ENCODE assay signal across 8 mouse cellular contexts in the genomic region with DNA sequence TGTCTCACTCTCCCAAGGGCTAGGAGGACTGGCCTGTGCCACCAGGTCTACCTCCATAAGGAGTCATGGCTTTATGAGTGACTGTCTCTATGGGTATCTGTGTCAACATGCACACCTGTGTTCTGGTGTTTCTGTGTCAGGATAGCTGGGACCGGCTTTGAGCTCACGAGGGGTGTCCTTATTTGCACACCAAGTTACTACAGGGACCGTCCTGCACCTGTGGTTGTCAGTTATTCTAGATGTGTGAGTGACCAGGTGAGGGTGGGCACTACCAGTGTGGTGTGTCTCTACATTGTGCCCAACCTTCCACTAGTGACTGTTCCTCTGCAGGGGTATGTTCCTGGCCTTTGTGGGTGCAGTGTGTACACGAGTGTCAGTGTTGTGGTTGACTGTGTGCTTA. TPM values are rescaled to one million over a fixed set of nuclear protein-coding genes. Genes with fewer than 3 reads are reported as not detected.
DNase-seq lines count a peak whose midpoint lies in the region; ATAC-seq lines count a peak whose summit lies in the region.

No protein-coding gene starts in this region.

- peak overlapping the region; percentile 87 for H3K27ac ChIP-seq in lung, embryonic 15.5 days
- peak overlapping the region; percentile 83; the same call in 1 of the 2 replicates for H3K27ac ChIP-seq in forebrain, embryonic 11.5 days (ENCODE audit: low read depth, low read length)
- H3K27ac ChIP-seq in limb, embryonic 10.5 days, result peak overlapping the region; percentile 100
- peak overlapping the region; percentile 97 for H3K27ac ChIP-seq in neural tube, embryonic 14.5 days (ENCODE audit: low read depth, low read length)

- peak overlapping the region; percentile 91 for H3K9ac ChIP-seq in lung, embryonic 15.5 days
- peak overlapping the region; percentile 100 for H3K9ac ChIP-seq in forebrain, embryonic 11.5 days (ENCODE audit: low read length)
- H3K9ac ChIP-seq in neural tube, embryonic 14.5 days (replicated peaks; ENCODE audit: low read depth, low read length), result peak overlapping the region; percentile 99

- ATAC-seq in lung, embryonic 15.5 days (ENCODE audit: borderline replicate concordance, extremely low read depth, low FRiP score, low TSS enrichment), result no peak
- no peak for ATAC-seq in forebrain, embryonic 11.5 days (replicated peaks; ENCODE audit: low FRiP score)
- ATAC-seq in neural tube, embryonic 14.5 days (ENCODE audit: low read depth), result no peak

- peaks cover 9% of the 10 kb centered on the region; the same call in 1 of the 2 replicates for H3K36me3 ChIP-seq in lung, embryonic 15.5 days
- no peaks in the 10 kb centered on the region for H3K36me3 ChIP-seq in forebrain, embryonic 11.5 days (ENCODE audit: control insufficient read depth, insufficient read depth, low read length)
- peaks cover 20% of the 10 kb centered on the region for H3K36me3 ChIP-seq in limb, embryonic 10.5 days
- H3K36me3 ChIP-seq in neural tube, embryonic 14.5 days (ENCODE audit: control insufficient read depth, insufficient read depth, low read length), result no peaks in the 10 kb centered on the region

- WGBS in lung, embryonic 15.5 days, result 36% methylated on average over 4 of the region's 4 CpGs
- WGBS in forebrain, embryonic 11.5 days, result 69% methylated on average over 4 of the region's 4 CpGs
- WGBS in limb, embryonic 10.5 days, result 77% methylated on average over 4 of the region's 4 CpGs
- WGBS in neural tube, embryonic 14.5 days, result 53% methylated on average over 4 of the region's 4 CpGs

- peak overlapping the region; percentile 88 for H3K4me2 ChIP-seq in lung, embryonic 15.5 days
- H3K4me2 ChIP-seq in forebrain, embryonic 11.5 days (ENCODE audit: low read depth, low read length, severe bottlenecking), result peak overlapping the region; percentile 67
- peak overlapping the region; percentile 90 for H3K4me2 ChIP-seq in neural tube, embryonic 14.5 days (ENCODE audit: low read depth, low read length)

- H3K27me3 ChIP-seq in lung, embryonic 15.5 days, result no peaks in the 10 kb centered on the region
- no peaks in the 10 kb centered on the region for H3K27me3 ChIP-seq in forebrain, embryonic 11.5 days (ENCODE audit: control insufficient read depth, insufficient read depth, low read length)
- H3K27me3 ChIP-seq in limb, embryonic 10.5 days (ENCODE audit: low read depth, poor library complexity, severe bottlenecking), result peaks cover 8% of the 10 kb centered on the region
- no peaks in the 10 kb centered on the region for H3K27me3 ChIP-seq in neural tube, embryonic 14.5 days (ENCODE audit: control insufficient read depth, insufficient read depth, low read length)

- no peaks in the 10 kb centered on the region for H3K9me3 ChIP-seq in lung, embryonic 15.5 days
- no peaks in the 10 kb centered on the region for H3K9me3 ChIP-seq in forebrain, embryonic 11.5 days (ENCODE audit: control insufficient read depth, low read length)
- no peaks in the 10 kb centered on the region for H3K9me3 ChIP-seq in limb, embryonic 10.5 days (replicated peaks)
- H3K9me3 ChIP-seq in neural tube, embryonic 14.5 days (ENCODE audit: control insufficient read depth, low read length), result no peaks in the 10 kb centered on the region

- peak overlapping the region; percentile 87 for H3K4me3 ChIP-seq in lung, embryonic 15.5 days
- peak overlapping the region; percentile 82 for H3K4me3 ChIP-seq in forebrain, embryonic 11.5 days (ENCODE audit: low read depth, low read length)
- peak overlapping the region; percentile 96 for H3K4me3 ChIP-seq in limb, embryonic 10.5 days
- peak overlapping the region; percentile 79 for H3K4me3 ChIP-seq in neural tube, embryonic 14.5 days (ENCODE audit: low read depth, low read length)

- DNase-seq in lung, adult 18-20 months, result no peak
- no peak for DNase-seq in forebrain, embryonic 11.5 days (ENCODE audit: low spot score)
- DNase-seq in limb, embryonic 10.5 days (ENCODE audit: low spot score), result no peak
- no peak for DNase-seq in testis, postnatal 10 days (ENCODE audit: low spot score)
- DNase-seq in layer of hippocampus, postnatal 10 days (ENCODE audit: low spot score in 2 of 2), result no peak
- no peak for DNase-seq in cerebellum, adult 9-10 months

- H3K4me1 ChIP-seq in lung, embryonic 15.5 days, result peaks cover 64% of the 10 kb centered on the region
- H3K4me1 ChIP-seq in forebrain, embryonic 11.5 days (replicated peaks; ENCODE audit: control insufficient read depth, insufficient read depth, low read length), result peaks cover 29% of the 10 kb centered on the region
- peaks cover 77% of the 10 kb centered on the region for H3K4me1 ChIP-seq in limb, embryonic 10.5 days
- peaks cover 39% of the 10 kb centered on the region for H3K4me1 ChIP-seq in neural tube, embryonic 14.5 days (ENCODE audit: control insufficient read depth, insufficient read depth, low read length)

RNA-seq across cellular contexts. Expression of a gene that starts 2.2 kb away (rescaled TPM):
- 2.7 and 3.2 TPM in 2 replicates for polyA plus RNA-seq in lung, embryonic 15.5 days (2015; fragmentation: Nextera tagmentation; extraction: Ambion mirVana)
- 2.9 and 5.0 TPM in 2 replicates for polyA plus RNA-seq in forebrain, embryonic 11.5 days (2014; fragmentation: Nextera tagmentation; extraction: Ambion mirVana)
- polyA plus RNA-seq in limb, embryonic 10.5 days (2016; fragmentation: Nextera tagmentation; extraction: Ambion mirVana), result 3.1 and 3.2 TPM in 2 replicates
- polyA plus RNA-seq in neural tube, embryonic 14.5 days (2014; fragmentation: Nextera tagmentation; extraction: Ambion mirVana), result 12.4 and 12.5 TPM in 2 replicates
- total RNA-seq in layer of hippocampus, postnatal 10 days (2021), result 1 to 10 TPM; 7.8 to 8.4 TPM

RNA-seq across cellular contexts. Expression of a gene that starts 35.0 kb away (rescaled TPM):
- polyA plus RNA-seq in lung, embryonic 15.5 days (2015; fragmentation: Nextera tagmentation; extraction: Ambion mirVana), result 1.7 TPM in 2 replicates
- polyA plus RNA-seq in forebrain, embryonic 11.5 days (2014; fragmentation: Nextera tagmentation; extraction: Ambion mirVana), result 1.2 and 1.5 TPM in 2 replicates
- 1.5 and 2.3 TPM in 2 replicates for polyA plus RNA-seq in limb, embryonic 10.5 days (2016; fragmentation: Nextera tagmentation; extraction: Ambion mirVana)
- polyA plus RNA-seq in neural tube, embryonic 14.5 days (2014; fragmentation: Nextera tagmentation; extraction: Ambion mirVana), result 1.3 and 1.6 TPM in 2 replicates
- 1 to 10 TPM; 1.5 to 1.7 TPM for total RNA-seq in layer of hippocampus, postnatal 10 days (2021)

RNA-seq across cellular contexts. Expression of a gene that starts 35.1 kb away (rescaled TPM):
- polyA plus RNA-seq in lung, embryonic 15.5 days (2015; fragmentation: Nextera tagmentation; extraction: Ambion mirVana), result 23.1 and 23.4 TPM in 2 replicates
- 16.0 and 17.1 TPM in 2 replicates for polyA plus RNA-seq in forebrain, embryonic 11.5 days (2014; fragmentation: Nextera tagmentation; extraction: Ambion mirVana)
- 22.6 and 24.8 TPM in 2 replicates for polyA plus RNA-seq in limb, embryonic 10.5 days (2016; fragmentation: Nextera tagmentation; extraction: Ambion mirVana)
- polyA plus RNA-seq in neural tube, embryonic 14.5 days (2014; fragmentation: Nextera tagmentation; extraction: Ambion mirVana), result 26.8 and 30.7 TPM in 2 replicates
- total RNA-seq in layer of hippocampus, postnatal 10 days (2021), result 10 to 100 TPM; 59.8 to 68.1 TPM

RNA-seq across cellular contexts. Expression of a gene that starts 54.0 kb away (rescaled TPM):
- polyA plus RNA-seq in lung, embryonic 15.5 days (2015; fragmentation: Nextera tagmentation; extraction: Ambion mirVana), result 13.6 and 14.2 TPM in 2 replicates
- 34.7 and 37.1 TPM in 2 replicates for polyA plus RNA-seq in forebrain, embryonic 11.5 days (2014; fragmentation: Nextera tagmentation; extraction: Ambion mirVana)
- 40.1 and 44.4 TPM in 2 replicates for polyA plus RNA-seq in limb, embryonic 10.5 days (2016; fragmentation: Nextera tagmentation; extraction: Ambion mirVana)
- polyA plus RNA-seq in neural tube, embryonic 14.5 days (2014; fragmentation: Nextera tagmentation; extraction: Ambion mirVana), result 12.9 and 20.5 TPM in 2 replicates
- total RNA-seq in layer of hippocampus, postnatal 10 days (2021), result 10 to 100 TPM; 18.0 to 18.3 TPM

RNA-seq across cellular contexts. Expression of a gene that starts 57.0 kb away (rescaled TPM):
- 0.16 and 0.36 TPM in 2 replicates for polyA plus RNA-seq in lung, embryonic 15.5 days (2015; fragmentation: Nextera tagmentation; extraction: Ambion mirVana)
- polyA plus RNA-seq in forebrain, embryonic 11.5 days (2014; fragmentation: Nextera tagmentation; extraction: Ambion mirVana), result 0.17 and 0.21 TPM in 2 replicates
- 0.29 TPM in 1 of 2 replicates, not detected in the other for polyA plus RNA-seq in limb, embryonic 10.5 days (2016; fragmentation: Nextera tagmentation; extraction: Ambion mirVana)
- polyA plus RNA-seq in neural tube, embryonic 14.5 days (2014; fragmentation: Nextera tagmentation; extraction: Ambion mirVana), result 0.43 and 0.50 TPM in 2 replicates
- not detected for total RNA-seq in layer of hippocampus, postnatal 10 days (2021)
